Mouse (Mus musculus) splenic B cell, adult 2 months (primary cell): ENCODE results near the gene Naxd.
"Not testable (repeated sequence)": the region's sequence is repeated elsewhere in the genome, so short reads cannot be mapped to it uniquely, and the experiment has no call there.

Source experiments
- DNase-seq: peaks from one replicate; pipeline ENCODE4 v3.0.0-alpha.2; 2011; ENCODE audit warnings: low read depth, low spot score
- H3K27me3 ChIP-seq: 2 replicates; pipeline ENCODE4 v1.6.1; 2012; ENCODE audit warnings: mild to moderate bottlenecking, low read length, moderate library complexity, mixed read lengths; ENCODE audit not compliant: control insufficient read depth, poor library complexity, insufficient read depth, severe bottlenecking
- H3K36me3 ChIP-seq: 2 replicates; pipeline ENCODE4 v1.6.1; 2012; ENCODE audit warnings: mild to moderate bottlenecking, low read length, moderate library complexity, mixed read lengths; ENCODE audit not compliant: control insufficient read depth, poor library complexity, insufficient read depth, severe bottlenecking

Gene Naxd

GRCm38 (mm10) chr8:11550281-11550948, 53.1 kb downstream of the Naxd start, which contains the start of gene Cars2:
Gene Cars2 (minus strand): TSS chr8:11550783.
- Histone ChIP-seq H3K27me3 (no peaks in the 10 kb centered on the region), H3K36me3 (peaks cover 2% of the 10 kb centered on the region)
- DNase-seq: peak; percentile 91

- peak; percentile 44 for DNase-seq
- not testable (repeated sequence) for H3K36me3 ChIP-seq, H3K27me3 ChIP-seq
Measured at GRCm38 (mm10) chr8:11551497-11551896, 54.2 kb downstream of the Naxd start.

GRCm38 (mm10) chr8:11552390-11552789, 55.1 kb downstream of the Naxd start:
- no peak for DNase-seq
- H3K36me3 ChIP-seq: no peaks in the 10 kb centered on the region; the same call in 1 of the 2 replicates
- H3K27me3 ChIP-seq: no peaks in the 10 kb centered on the region

GRCm38 (mm10) chr8:11554799-11555719, 57.8 kb downstream of the Naxd start, which contains the start of gene Ing1:
Gene Ing1 (plus strand): TSS chr8:11555571.
- Histone ChIP-seq H3K36me3 (no peaks in the 10 kb centered on the region), H3K27me3 (no peaks in the 10 kb centered on the region)
- DNase-seq: peak; percentile 97

- Histone ChIP-seq H3K36me3 (no peaks in the 10 kb centered on the region), H3K27me3 (no peaks in the 10 kb centered on the region)
- DNase-seq: peak; percentile 99
Measured at GRCm38 (mm10) chr8:11555720-11556591, 58.6 kb downstream of the Naxd start.

GRCm38 (mm10) chr8:11556691-11557423, 59.6 kb downstream of the Naxd start:
- H3K27me3 ChIP-seq: no peaks in the 10 kb centered on the region
- peak; percentile 76 for DNase-seq
- H3K36me3 ChIP-seq: no peaks in the 10 kb centered on the region; the same call in none of the 2 replicates

- H3K36me3 ChIP-seq: no peaks in the 10 kb centered on the region; the same call in none of the 2 replicates
- no peaks in the 10 kb centered on the region for H3K27me3 ChIP-seq
- no peak for DNase-seq
Measured at GRCm38 (mm10) chr8:11557424-11557767, 60.1 kb downstream of the Naxd start.

GRCm38 (mm10) chr8:11557768-11558629, 60.7 kb downstream of the Naxd start:
- H3K36me3 ChIP-seq: no peaks in the 10 kb centered on the region; the same call in none of the 2 replicates
- no peaks in the 10 kb centered on the region for H3K27me3 ChIP-seq
- DNase-seq: peak; percentile 99

- H3K27me3 ChIP-seq: no peaks in the 10 kb centered on the region
- no peak for DNase-seq
- no peaks in the 10 kb centered on the region; the same call in none of the 2 replicates for H3K36me3 ChIP-seq
Measured at GRCm38 (mm10) chr8:11559511-11559910, 62.2 kb downstream of the Naxd start.

- Histone ChIP-seq H3K36me3 (no peaks in the 10 kb centered on the region; the same call in none of the 2 replicates), H3K27me3 (no peaks in the 10 kb centered on the region)
- DNase-seq: no peak
Measured at GRCm38 (mm10) chr8:11560220-11560619, 62.9 kb downstream of the Naxd start.

- peaks cover 3% of the 10 kb centered on the region for H3K36me3 ChIP-seq
- DNase-seq: no peak
- no peaks in the 10 kb centered on the region for H3K27me3 ChIP-seq
Measured at GRCm38 (mm10) chr8:11564236-11564635, 66.9 kb downstream of the Naxd start.
